Mouse (Mus musculus): ENCODE results near the gene Wdr19. TPM values are rescaled to one million over a fixed set of nuclear protein-coding genes. Genes with fewer than 3 reads are reported as not detected.

The Wdr19 gene
- total RNA-seq (2021): 12.3 and 13.6 TPM in 2 replicates
- long read RNA-seq, full-length matches to known transcripts: 1 of 2 reads
- long read RNA-seq, partial matches to known transcripts: 0 of 2 reads
- long read RNA-seq, other reads (novel, unspliced or antisense): 1 of 2 reads

DNA sequence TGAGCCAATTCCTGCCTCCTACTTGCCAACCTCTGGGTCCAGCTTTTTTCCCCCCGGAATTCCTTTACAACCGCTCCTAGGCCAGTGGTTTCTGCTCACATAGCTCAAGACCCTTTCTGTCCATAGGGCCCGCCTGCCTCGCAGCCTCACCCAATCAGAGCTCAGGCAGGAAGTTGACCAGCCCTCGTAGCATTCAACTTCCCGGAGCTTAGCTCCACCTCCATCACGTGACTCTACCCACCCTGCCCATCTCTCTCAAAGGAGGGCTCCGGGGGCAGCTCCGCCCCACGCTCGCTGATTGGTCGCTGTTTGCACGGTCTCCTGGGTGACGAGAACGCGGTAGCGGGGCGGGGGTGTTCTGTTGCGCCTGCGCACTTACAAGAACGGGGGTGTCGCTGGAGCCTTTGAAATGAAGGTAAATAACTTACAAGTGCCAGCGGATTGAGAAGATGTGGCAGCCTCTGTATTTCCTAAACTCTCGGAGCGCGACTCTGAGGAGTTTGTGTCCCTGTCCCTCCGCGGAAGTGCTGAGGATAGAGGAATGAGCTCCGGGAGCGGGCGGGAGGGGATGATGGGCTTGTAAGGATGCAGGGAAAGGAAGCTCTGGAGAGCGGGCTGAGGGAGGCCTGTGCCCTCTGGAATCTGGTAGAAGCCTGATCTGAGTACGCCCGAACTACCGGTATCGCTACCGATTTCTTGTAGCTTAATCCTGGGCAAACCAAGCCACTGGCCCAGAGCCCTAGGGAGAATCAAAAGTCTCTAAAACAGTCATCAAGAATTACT lies at the start of gene Wdr19:
Gene Wdr19 (plus strand): TSS at position 351 of the 783 bp plus-strand sequence.
- DNase-seq: peak; percentile 97

DNA sequence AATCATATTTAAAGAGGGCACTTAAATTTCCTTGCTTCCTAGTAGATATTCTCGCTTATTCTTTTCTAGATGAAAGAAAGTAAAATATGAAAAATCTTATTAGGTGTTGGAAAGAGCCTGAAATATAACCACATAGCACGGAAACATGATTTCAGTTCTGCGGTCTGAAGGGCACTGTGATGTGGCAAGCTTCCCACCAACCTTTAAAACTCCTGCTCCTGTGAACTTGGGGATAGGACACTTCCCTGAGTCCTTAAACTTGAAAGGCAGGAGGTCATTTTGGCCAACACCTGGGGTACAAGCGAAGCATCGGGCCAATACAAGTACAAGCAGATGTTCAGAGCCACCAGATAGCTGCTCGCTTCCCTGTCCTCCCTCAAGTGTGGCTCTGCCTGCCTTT lies 49.8 kb upstream of the Wdr19 start:
- DNase-seq: no peak

DNA sequence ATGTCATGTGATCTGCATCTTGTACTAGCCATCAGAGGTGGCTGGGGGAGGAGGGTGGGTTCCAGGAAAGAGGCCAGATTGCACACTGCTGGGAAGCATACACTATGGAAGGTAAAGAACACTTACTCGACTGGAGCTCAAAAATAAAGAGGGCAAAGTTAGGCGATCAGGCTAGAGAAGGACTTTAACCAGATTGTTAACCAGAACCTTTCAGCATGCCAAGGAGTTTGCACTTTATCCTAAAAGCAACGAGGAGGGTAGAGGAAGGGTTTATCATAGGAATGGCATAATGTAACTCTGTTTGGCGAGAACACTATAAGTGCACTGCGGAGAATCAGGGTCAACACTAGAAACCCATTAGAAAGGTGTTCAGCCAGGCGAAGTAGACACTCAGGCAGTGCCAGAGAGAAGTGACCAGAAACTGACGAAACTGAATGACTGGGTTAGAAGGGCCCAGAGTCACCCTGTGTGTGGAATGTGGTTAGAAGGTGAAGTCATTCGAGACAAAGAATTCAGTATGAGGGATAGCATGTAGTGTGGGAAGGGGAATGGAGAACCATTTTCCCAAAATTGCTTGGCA lies 49.0 kb upstream of the Wdr19 start:
- no peak for DNase-seq

DNA sequence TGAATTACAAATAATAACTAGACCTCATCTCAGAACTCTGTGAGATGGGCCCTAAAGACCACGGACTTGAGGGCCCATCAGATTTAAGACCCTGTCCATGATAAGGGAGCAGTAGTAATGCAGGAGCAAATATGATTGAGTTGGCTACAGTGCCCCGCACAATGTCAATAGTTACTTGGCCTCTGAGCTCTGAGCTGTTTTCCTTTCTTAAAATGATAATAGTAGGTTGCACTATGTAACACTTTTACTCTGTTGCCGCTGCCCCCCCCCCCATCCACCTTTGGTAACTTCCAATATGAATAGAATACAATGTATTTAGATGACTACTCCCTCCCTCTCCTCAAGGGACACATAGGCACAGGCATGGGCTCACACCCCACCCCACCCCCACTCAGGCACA lies 48.2 kb upstream of the Wdr19 start:
- DNase-seq: no peak

DNA sequence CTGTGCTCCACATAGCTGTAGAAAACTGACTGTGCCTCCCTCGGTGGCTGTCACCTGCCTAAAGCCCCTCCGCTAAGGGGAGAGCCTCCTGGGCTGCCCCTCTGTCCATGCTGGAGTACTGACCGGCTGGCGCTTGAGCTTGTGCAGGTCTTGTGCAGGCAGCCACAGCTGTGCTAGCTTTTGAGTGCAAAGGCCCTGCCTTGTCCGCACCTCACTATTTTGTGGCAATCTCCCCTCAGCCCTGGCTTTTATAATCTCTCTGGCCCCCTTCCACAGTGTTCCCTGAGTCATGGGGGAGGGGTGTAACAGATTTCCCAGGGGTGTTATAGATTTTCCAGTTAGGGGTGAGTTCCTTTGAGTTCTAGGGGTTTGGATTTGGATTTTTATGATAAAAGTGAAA lies 47.7 kb upstream of the Wdr19 start:
- DNase-seq: no peak

DNA sequence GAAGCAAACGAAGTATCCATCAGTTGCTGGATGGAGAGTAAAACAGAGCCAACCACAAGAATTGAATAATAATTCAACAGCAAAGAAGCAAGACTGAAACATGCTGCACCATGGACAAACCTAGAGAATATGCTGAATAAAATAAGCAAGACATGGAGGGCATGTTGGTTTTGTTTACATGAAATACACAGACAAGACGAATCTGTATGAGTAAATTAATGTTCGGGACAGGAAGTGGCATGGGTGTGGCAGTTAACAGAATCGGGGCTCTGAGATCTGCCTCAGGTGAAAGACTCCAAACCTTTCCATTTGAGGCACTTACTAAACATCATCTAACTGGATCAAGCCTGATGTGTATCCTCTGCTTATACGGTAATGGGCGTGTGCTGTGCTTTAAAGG lies 45.2 kb upstream of the Wdr19 start:
- no peak for DNase-seq

DNA sequence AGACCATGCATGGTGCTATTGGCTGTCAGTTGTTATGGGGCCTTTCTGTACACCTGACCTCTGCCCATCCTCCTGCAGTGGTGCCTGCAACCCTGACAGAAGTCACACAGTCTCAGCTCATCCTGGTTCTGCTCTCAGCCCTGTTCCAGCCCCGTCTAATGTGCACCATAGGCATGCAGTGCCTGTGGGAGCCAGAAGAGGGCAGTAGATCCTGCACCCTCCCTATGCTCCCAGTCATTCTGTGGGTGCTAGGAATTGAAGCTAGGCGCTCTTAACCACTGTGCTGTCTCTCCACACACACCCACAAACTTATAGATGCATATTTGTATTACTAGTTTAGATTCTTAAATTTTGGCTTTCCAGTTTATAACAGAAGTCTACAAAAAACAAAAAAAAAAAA lies 42.6 kb upstream of the Wdr19 start:
- DNase-seq: peak; percentile 44

DNA sequence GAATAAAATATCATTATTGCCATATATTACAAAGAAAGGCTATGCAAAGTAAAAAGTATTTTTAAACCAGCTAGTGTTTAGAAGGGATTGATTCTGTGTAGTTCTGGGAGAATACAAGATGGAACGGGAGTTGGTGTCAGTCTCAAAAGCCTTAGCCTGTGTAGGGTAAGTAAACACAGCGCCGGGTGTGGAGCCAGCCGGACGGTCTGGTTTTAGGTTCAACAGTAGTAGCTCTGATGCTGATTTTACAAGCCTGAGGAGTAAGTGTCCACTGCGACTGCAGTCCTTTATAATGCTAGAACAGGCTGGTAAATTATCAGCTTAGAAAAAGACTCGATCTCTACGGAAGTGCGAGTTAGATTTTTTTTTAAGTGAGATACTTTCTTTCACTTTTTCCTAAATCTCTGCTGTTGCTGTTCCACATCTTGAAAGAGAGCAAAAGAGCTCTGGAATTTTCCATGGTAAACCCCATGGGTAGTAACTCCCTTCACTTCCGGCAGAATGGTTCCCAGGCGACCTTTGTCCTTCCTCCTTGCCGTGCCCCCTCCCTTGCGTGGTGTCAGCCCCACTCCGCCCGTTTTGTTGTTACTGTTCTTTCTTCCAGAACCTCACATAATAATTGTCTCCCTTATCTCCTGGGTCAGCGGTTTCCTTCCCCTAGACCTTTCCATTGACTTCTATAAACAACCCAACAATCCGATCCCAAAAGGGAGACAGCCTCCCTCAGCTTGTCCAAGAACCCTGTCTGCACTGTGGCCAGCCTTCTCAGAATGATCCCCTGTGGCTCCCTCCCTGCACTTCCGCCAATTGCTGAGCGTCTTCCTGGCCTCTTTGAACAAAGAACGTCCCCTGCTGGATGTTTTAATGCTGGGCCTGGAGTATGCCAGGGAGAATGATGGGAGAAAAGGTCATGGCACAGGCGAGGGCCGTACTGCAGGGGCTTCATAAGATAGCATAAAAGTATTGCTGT lies 41.8 kb upstream of the Wdr19 start:
- peak; percentile 48 for DNase-seq

DNA sequence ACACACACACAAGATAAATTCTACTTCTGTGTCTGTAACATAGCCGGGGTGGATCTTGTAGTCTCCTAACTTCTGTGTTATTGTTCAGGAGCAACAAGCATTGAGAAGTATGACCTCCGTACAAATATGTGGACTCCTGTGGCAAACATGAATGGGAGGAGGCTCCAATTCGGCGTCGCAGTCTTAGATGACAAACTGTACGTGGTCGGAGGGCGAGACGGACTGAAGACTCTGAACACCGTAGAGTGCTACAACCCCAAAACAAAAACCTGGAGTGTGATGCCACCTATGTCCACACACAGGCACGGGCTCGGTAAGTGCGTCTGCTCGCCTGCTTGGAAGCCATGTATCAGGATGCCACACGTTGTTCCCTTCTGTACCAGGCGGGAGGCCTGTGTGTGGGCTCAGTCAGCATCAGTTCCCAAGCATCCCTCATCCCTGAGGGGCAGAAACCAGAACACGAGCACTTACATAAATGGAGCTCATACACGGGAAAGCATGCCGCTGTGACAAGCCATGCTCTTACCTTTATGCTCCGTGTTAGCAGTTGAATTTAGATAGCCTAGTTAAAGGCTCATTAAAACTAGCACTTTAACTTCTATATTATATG lies 40.7 kb upstream of the Wdr19 start:
- no peak for DNase-seq

DNA sequence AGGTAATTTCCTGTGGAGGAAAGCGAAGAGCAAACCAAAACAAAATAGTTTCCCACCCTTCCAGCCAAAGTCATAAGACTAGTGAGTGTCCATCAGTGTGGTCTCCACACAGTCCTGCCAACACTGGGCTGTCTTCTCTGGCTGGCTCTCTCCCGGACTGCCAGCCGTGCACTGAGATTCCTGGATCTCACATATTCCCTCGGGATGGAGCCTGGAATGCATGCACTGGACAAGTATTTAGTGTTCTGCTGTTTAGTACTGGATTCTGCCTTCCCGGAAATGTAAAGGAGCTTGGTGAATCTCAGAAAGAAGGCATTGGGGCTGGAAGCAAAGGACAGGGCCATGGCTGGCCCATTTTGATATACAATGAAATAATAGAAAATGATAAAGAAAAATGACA lies 36.5 kb upstream of the Wdr19 start:
- no peak for DNase-seq

DNA sequence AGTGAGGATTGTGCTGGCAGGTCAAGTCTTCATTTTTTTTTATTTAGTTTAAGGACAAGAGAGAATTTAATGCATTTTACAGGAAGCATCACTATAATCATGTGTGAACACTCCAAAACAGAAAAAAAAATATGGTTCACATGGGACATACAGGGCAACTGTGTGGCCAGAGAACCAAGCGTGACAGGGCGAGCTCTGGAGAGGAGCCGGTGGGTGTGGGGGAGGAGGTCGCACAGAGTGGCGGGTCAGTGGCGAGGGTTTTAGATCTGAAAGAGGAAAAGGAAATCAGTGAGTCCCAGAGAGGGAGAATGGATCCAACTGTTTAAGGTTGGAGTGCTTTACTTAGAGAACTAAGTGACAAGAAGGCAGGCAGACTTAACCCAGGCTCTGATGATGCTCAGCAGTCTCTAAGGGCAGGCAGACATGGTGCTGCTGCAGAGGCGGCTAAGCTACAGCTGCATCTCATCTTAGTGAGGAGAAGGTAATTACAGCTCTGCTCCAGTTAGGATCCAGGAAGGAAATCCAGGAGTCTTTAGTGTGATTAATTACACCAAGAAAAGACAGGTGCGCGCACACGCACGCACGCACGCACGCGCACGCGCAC lies 35.9 kb upstream of the Wdr19 start:
- no peak for DNase-seq

DNA sequence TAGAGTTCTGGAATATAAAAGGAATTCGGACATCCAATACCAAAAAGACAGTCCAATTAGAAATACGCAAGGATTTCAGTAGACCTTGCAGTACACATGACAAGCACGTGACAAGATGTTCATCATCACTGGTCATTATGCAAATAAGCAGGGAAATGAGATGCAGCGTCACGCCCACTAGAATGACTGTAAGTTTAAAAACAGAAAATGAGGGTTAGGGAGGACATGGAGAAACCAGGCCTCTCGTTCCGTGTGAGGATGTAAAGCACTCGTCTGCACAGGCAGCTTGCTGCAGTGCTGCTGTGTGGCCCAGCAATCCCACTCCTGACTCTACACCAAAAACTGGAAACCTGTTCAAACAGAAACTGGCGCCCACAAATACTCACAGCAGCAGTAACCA lies 29.3 kb upstream of the Wdr19 start:
- DNase-seq: no peak

DNA sequence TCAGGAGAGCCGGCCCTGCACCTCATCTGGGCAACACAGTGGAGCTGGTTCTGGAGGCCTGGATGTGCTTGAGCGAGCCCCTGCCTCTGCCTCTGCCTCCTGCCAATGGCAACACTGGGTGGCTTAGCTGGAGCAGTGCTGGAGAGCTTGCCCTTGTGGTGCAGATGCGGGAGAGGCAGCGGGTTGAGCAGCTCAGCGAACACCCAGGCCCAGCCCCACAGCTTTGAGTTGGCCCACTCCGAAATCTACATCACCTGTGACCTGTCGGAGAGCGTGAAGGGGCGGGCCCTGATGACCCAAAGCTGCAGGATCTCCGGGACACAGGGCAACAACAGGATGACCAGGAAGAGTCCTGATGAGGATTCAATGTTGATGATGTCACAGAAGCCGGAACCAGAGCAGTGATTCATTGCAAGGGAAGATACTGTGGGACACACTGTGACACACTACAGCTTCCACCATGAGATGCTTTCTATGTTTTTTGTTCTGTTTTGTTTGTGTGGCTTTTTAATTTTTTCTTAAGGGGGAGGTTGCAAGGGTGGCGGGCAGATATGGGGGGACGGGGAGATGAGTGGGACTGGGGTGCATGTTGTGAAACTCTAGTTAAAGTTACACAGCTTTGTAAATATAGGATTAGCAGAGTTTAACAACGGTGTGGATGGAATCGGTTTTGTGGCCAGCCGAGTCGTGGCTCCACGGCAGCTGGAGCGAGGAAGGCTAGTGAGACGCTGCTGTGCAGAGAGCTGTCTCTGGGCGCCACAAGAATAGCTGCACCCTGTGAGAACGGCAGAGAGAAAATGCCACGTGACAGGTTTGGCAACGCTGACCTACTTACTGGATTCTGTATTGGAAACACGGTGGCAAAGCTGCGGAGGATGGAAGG lies 24.2 kb upstream of the Wdr19 start:
- peak; percentile 14 for DNase-seq

DNA sequence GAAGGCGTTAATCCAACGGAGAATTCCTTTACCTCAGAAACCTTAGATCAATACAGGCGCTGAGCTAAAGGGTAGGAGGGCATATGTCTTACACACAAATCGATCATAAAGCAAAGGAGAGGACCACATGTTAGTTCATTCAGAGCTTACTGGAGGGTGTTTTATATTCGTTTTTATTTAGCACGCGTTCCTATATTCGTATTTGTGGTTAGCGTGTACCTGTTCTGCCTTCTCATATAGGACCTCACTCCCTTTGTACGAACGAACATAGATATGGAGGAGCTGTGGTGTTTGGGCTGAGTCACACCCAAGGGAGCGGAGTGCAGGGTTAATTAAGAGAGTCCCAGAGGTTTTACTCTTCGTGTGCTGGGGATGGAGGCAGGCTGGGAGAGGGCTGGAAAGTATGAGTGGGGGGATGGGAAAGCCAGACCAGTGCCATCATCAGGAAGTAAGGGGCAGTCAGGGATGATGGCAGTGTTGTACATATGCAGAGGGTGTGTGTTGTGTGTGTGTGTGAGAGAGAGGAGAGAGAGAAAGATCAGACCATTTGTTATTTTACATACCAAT lies 23.5 kb upstream of the Wdr19 start:
- DNase-seq: no peak

DNA sequence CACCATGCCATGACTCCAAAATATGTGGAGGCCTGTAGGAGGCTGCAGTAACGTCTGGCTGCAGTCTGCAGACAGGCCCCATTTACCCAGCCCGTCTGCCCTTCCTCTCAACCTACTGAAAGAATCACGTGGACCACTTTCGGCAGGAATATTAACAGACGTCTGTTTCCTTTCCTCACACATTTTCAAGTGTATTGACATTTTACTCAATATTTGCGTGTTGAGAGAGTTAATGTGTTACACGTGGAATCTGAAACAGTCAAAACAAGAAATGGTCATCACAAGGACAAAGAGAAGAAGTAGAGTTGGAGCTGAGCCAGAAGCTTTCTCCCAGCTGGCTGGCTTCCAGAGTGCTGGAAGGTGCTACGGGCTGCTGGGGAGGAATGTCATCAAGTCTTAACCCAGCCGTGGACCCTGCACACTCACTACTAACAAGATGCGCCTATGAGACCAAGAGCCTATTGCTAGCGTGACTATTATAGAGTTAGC lies 22.4 kb upstream of the Wdr19 start:
- DNase-seq: peak; percentile 53

DNA sequence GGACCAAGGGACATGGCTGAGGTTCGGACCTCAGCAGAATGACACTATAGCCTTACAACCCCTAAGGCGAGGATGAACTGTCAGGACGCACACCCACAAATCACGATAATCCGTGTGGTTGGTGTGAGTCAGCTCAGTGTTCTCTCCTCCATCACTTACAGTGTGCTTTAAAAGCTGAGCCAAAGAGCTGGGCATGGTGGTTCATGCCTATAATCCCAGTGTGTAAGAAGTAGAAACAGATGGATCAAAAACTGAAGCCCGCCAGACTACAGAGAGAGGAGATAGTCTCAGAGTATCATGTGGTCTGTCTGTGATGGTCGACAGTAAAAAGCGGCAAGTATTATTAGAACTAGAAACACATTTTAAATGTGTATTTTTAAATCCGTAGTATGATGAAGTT lies 21.0 kb upstream of the Wdr19 start:
- DNase-seq: no peak

DNA sequence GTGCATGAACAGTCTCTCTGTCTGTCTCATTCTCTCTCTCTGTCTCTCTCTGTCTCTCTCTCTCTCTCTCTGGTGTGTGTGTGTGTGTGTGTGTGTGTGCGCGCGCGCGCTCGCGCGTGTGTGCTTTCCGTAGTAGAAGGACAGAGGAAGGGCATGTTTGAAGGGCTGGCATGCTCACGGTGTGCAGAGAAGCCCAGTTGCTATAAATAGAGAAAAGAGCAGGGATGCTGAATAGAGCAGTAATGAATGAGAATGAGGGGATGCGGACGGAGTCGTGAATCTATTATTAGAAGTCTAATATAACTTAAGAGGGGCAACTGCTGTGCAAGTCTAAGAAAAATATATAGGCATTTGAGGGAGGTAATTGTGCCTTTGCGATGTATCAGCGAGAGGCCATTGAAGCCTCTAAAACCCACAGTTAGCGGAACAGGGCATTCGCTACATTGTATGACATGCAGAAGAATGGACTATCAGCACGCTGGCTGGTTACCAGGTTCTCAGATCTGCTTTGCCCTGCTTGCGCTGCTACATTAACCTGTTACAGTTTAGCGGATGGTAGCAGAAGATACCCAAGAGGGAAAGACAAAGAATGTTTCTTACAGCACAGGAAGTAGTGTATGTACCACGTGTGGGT lies 18.2 kb upstream of the Wdr19 start:
- no peak for DNase-seq

DNA sequence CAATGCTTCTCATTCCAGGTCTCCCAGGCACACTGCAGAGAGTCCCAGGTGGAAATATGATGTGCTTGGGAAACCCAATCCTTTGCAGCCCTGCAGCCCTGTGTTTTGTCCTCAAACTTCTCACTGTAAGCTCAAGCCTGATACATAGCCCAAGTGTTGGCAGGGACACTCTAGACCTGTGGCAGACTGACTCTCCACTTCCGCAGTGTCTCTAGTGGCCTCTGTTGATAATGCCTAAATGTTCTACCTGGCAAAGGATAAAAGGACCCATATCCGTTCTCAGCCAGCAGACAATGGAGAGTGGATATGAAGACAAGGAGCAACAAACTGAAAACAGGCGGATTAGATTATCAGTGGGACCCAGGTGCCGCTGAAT lies 17.7 kb upstream of the Wdr19 start:
- DNase-seq: no peak

DNA sequence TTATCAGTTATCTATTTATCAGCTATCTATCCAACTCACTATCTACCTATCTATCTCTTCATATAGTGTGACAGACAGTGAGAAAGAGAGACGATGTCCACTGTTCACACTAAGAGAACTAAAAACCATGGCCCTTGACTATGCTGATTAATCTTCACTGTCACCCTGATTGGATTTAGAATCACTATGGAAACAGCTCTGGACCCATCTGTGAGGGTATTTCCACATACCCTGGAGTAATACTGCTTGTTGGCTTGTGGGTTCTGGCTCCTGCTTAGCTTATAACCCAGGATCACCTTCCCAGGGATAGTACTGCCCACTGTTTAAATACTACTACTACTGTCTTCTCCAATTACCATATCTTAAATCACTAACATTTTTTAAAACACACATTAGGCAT lies 17.2 kb upstream of the Wdr19 start:
- no peak for DNase-seq

DNA sequence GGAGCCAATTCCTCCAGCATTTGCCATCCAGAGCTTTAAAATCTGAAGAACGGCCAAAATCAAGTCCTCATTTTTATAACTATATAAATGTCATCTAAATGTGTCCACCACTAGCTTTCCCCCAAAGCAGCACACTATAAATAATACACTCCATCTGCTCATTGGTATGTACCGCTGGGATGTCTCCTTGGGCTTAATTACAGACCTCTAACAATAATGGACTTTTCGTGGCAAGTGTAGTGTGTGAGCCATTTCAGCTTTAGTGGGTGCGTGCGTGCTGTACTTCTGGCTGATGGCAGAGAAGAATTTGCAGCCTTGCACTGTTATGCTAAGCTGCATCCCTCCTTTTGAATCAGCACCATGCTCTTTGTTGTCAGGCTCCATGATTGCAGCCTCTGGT lies 7.9 kb upstream of the Wdr19 start:
- DNase-seq: no peak
